Mouse (Mus musculus) right cerebral cortex, postnatal 25 days (tissue): Measurements from ENCODE around the gene Rere.
"Not testable (repeated sequence)": the region's sequence is repeated elsewhere in the genome, so short reads cannot be mapped to it uniquely, and the experiment has no call there.

ENCODE experiments used
- DNase-seq: peaks from one replicate; pipeline ENCODE4 v3.0.0; 2022

Gene Rere

DNA sequence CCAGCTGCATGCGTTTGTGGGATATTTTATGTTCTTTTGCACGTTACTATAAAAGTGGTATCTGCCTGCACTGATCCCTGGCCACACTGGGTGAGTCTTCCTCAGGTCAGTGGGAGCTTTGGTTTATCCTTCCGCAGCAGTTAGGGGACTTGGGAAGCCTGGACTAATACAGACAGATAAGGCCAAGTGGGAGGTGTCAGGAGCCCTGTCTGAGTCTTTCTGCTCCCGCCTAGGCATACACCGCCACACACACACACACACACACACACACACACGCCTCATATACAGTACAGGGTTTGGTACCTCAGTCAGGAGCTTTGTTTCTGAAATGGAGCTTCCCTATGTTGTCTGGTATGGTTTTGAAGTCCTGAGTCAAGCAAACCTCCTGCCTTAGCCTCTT, 310.6 kb downstream of the Rere start:
- DNase-seq, result no peak

- no peak for DNase-seq
These were observed 312.2 kb downstream of the Rere start for GRCm38 (mm10) chr4:150593473-150594217.

GRCm38 (mm10) chr4:150594298-150594829, 312.9 kb downstream of the Rere start:
- DNase-seq, result no peak

DNA sequence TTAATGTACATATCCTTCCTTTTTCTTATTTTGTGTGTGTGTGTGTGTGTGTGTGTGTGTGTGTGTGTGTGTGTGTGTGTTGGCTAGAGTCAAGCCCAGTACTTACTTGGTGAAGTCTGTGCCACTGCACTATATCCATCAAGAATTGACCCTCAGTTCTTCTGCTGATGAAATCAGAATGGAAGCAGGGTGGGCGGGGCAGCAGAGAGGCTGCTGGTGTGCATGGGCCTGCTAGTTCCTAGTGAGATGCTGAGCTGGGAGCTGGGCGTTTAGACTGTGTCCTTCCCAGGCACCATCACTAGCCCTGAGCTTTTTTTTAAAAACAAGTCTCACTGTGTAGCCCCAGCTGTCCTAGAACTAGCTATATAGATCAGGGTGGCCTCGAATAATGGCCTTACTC, 313.6 kb downstream of the Rere start:
- DNase-seq, result no peak

DNA sequence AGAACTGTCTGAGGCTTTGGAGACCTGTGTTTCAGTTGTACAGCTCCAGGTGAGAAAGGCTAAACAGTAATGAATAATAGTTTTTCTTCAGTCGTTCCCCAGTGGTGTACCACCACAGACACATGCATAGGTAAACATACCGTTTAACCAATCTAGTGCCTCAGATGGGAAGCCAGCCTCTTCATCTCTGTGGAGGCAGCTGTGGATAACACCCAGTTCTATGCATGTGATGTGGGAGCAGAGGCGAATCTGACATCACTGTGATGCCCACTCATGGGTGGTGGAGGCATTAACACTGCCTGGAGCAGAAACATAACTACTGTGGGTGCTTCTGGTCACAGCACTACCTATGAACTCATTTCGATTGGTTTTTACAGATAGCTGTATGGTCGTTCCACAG, 314.5 kb downstream of the Rere start:
- no peak for DNase-seq

DNA sequence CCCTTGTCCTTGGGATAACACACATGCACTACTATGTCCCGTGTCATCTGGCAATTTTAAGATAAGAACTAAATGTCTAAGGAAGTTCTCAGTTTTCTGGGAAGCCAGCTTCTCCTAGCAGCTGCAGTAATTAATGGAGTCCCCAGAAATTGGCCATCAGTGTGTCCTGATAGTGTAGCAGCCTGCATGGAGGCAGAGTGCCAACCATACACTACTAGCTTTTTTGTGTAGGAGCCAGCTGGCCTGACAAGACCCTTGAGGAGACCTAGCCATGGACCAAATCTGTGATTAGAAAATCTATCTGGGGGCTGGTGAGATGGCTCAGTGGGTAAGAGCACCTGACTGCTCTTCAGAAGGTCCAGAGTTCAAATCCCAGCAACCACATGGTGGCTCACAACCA, 317.2 kb downstream of the Rere start:
- no peak for DNase-seq

DNA sequence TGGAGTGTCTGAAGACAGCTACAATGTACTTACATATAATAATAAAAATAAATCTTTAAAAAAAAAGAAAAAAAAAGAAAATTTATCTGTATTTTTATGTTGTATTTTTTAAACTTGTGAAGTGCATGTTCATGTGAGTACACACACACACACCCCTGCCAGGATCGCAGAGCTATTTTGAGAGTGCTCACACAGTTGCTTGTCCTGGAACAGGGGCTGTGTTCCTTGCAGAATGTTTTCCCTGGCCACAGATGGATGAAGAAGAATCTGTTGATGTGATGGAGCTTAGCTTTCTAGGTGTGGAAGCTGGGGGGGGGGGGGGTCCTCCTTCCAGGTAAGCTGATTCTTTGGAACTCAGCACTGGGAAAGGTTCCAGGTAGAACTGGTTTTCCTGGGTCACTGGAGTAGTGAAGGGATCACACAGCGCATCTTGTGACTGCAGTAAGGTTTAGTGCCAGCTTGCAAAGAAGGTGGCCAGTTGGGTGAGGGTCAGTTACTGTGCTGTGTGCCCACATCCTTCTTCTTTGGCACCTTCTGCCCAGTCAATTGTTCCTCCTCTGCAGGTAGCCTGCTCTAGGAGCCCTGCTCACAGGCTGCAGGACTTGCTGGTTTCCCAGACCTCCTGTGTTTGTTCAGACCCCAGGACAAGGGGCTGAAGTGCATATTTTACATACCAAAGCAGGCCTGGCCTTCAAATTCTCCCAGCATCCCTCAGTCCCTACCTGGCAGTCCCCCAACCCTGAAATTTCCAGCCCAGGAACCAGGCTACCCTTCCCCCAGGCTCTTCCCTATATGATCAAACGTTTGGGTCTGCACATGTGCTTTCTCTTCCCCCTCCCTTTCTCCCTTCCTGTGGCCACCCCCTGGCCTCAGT, 317.9 kb downstream of the Rere start:
- DNase-seq, result no peak

DNA sequence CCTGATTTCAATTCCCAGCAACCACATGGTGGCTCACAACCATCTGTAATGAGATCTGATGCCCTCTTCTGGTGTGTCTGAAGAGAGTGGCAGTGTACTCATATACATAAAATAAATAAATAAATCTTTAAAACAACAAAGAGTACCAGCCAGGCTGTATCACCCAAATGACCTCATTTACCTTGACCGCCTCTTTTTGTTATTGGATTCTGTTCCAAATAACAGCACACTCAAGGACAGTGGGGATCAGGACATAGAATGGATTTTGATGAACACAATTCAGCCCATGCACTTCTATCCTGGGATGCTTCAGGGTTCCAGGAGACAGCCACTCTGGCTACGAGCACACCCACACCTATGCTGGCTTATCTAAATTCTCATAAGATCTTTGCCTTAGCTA, 319.1 kb downstream of the Rere start:
- not testable (repeated sequence) for DNase-seq

DNA sequence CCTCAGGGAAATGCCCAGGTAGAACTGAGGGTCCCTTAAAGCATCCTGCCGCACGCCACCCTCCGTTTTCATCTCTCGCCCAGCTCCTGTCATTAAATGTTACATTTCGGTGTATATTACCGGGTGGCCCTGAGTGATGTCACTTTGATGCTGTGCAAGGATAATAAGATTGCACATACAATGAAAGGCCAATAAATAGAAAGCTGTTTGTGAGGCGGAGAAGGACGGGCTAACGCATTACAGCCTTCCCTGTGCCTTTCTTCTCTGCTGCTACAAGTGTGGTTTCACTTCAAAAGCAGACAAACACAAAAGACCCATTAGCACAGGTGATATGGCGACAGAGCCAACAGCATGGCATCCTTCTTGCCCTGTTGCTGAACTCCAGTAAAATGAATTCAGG, 320.0 kb downstream of the Rere start:
- no peak for DNase-seq

DNA sequence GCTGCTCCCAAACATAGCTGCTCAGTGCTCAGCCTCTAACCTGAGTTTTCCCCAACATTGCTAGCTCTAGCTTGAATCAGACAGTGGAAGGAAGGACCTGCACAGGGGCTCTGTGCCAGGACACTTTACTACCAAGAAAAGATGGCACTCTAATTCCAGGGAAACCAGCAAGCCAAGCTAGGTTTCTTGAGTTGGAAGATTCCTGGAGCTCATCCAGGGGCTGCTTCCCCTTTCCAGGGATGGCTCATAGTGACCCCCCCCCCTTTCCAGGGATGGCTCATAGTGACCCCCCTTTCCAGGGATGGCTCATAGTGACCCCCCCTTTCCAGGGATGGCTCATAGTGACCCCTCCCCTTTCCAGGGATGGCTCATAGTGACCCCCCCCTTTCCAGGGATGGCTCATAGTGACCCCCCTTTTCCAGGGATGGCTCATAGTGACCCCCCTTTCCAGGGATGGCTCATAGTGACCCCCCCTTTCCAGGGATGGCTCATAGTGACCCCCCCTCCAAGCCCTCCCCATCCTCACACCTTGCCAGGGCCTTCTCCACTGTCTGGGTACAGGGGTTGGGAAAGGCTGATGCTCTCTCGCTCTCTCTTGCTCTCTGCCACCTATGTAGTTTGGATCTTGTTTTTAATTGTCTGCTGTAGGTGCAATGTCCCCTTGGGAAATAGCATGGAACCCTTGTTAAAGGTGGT, 322.1 kb downstream of the Rere start:
- DNase-seq, result no peak

- no peak for DNase-seq
These were observed 324.4 kb downstream of the Rere start for GRCm38 (mm10) chr4:150605804-150606203.

DNA sequence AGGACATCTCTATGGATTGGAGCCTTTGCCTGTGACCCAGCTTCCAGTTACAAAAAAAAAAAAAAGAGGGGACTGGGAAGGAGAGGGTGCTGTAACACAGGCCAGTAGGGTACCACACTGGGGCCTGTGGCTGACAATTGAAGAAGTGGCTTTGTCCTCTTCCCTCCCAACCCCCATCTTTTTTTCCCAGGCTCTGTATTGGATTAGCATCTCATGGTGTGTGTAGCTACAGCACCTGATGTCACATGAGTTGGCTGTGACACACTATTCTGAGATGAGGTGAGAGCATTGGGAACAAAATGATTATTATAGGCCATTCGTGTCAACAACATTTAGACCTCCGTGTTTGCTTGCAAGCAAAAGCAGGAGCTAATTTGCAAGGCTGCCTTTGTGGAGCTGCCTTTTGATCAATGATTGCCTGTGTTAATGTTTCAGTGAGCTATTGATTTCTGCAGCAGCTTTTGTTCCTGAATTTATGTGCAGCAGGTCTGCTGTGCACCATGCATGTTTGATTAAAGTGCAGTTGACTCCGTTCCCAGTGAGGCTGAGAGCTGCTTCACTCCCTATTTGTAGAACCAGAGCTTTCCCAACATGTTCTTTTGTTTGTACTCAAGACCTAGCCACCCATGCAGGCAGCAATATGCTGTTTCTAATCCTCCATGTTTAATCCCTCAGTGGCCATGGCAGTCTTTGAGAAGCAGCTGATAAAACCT, 325.2 kb downstream of the Rere start:
- DNase-seq, result no peak

DNA sequence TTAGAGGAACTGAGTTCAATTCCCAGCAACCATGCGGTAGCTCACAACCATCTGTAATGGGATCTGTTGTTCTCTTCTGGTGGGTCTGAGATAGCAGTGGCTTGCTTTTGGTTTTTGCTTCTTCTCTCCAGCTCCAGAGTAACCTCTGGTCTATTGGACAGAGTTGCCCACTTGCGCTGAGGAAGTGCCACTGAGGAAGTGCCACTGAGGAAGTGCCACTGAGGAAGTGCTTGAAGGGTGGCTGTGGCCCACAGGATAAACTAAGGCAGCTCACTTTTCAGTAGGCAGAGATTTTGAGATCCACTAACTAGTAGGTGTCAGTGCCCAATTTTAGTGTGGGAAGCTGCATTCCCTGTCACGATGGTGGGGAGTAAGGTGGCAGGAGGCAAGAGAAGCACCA, 327.2 kb downstream of the Rere start:
- DNase-seq, result no peak

DNA sequence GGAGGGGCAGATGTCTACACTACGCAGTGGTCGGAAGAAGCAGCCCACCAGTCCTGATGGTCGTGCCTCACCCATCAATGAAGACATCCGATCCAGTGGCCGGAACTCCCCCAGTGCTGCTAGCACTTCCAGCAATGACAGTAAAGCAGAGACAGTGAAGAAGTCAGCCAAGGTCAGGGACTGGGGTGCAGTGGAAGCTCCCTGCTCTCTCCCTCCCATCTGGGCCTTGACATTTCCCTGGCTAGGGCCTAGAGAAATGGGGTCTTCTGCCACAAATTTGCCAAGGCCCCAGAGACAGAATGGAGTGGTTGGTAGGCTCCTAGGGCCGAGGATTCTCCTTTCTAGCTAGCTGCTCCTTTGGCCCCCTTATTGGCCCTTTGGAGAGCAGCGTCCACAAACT, 332.3 kb downstream of the Rere start:
- DNase-seq, result no peak

- DNase-seq, result no peak
These were observed 334.0 kb downstream of the Rere start for GRCm38 (mm10) chr4:150615251-150616028.

DNA sequence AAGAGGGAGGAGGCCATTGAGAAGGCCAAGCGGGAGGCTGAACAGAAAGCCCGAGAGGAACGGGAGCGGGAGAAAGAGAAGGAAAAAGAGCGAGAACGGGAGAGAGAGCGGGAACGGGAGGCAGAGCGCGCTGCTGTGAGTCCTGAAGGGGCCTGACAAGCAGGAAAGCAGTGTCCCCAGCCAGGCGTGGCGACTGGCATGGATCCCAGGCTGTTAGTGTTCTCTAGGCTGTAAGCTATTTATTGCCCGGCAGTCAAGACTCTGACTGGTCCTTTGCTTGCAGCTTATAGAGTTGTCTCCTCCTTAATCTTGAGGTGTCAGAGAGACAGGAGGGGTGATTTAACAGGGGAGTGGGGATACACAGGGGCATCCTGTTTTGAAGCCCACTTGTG, 334.6 kb downstream of the Rere start:
- DNase-seq, result no peak

DNA sequence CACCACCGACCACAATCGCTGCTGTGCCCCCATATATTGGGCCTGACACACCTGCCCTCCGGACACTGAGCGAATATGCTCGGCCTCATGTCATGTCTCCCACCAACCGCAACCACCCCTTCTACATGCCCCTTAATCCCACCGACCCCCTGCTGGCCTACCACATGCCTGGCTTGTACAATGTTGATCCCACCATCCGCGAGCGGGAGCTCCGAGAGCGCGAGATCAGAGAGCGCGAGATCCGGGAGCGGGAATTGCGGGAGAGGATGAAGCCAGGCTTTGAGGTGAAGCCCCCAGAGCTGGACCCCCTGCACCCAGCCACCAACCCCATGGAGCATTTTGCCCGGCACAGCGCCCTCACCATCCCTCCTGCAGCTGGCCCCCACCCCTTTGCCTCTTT, 335.4 kb downstream of the Rere start:
- DNase-seq, result no peak

GRCm38 (mm10) chr4:150619011-150619410, 337.6 kb downstream of the Rere start:
- no peak for DNase-seq

DNA sequence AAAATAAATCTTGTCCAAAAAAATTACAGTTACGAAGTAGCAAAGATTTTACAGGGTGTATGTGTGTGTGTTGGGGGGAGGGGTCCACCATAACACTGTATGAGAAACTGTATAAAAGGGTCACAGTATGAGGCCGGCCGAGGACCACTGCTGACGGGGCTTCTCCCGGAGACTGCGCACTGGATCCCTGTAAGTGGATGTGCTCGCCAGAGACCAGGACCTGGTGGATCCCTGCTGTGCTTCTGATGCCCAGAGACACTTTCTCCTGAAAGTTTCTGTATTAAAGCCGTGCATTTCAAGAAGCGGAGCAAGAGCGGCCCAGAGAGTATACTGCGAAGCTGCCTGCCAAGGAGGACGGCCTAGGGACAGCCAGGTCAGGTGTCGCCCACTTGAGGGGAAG, 341.2 kb downstream of the Rere start:
- no peak for DNase-seq

DNA sequence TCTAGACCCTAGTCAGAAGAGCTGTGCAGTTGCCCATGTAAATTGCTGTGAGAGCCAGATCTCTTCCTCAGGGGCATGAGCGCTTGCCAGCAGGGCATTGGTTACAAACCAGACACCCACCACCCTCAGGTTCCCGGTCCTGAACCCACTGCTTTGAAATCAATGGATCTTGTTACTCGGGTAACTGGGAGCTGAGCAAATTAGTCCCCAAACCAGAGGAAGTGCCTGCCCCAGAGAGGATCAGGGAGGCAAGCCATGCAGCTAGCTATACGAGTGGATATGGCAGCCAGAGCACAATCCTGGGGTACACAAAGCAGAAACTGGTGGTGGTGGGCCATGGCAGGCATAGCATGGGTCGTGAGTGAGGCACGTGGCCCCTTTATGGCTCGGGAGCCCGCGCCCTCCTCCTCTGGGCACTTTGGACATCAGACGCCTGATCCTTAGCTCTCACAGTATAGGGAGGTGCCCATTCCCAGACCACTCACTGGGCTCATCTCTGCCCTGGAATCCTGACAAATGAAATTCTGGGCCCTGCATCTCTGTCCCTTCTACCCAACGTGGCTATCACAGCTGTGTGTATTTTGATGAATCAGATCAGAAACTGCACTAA, 342.9 kb downstream of the Rere start:
- DNase-seq, result no peak

- DNase-seq, result no peak
These were observed 343.5 kb downstream of the Rere start for GRCm38 (mm10) chr4:150624933-150625332.

DNA sequence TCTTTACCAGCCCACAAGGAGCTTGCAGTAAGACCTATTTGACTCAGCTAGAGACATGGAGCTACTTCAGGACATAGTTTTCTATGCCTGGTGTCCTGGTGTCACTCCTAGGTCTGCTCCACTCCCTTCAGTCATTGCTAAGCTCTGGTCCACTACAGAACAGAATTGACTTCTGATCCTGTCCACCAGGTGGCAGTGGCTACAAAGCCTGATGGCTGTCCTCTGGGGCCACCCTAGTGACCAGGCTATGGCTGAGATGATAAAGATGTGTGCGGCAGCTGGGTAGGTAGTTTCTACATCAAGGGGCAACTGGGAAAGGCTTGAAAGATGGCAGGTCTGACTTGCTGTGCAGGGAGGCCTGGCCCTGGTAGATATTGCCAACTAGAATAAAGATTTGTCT, 344.0 kb downstream of the Rere start:
- DNase-seq, result no peak
